In genomic region chr12:25565131-25565530, GRCm38 (mm10) we compare ENCODE assay signal across 16 mouse cellular contexts.
"Had no signal": no experiment of that assay in that cellular context is flagged by ENCODE, and none has a peak within 500 bp of the region (broad histone marks: within the 10 kb centered on the region; RNA-seq: fewer than 3 reads in every experiment).

No protein-coding gene starts in this region.

- DNase-seq: gastrocnemius, postnatal 14 days; gastrocnemius, postnatal 36 days; heart, adult 11 months; heart, adult 2 months; heart, postnatal 14 days; heart, postnatal 36 days; kidney, adult 18-20 months; kidney, adult 8-10 months; kidney, postnatal 10 days; kidney, postnatal 25 days; kidney, postnatal 4 days; liver; liver, embryonic 13.5 days had no signal

- ATAC-seq: hindbrain, postnatal 0 days; intestine, embryonic 15.5 days; intestine, postnatal 0 days had no signal
